Mouse (Mus musculus): ENCODE measurements around the gene Nexn.

- TF ChIP-seq HCFC1 (IDR thresholded peaks at IDR 0.05; ENCODE audit: borderline replicate concordance, insufficient read depth, low read length): no peak
- TF ChIP-seq ZNF384 (IDR thresholded peaks at IDR 0.05; ENCODE audit: low read depth, low read length): no peak
Measured at GRCm38 (mm10) chr3:152282126-152282525, 16.0 kb upstream of the Nexn start.

All from ES-E14 (cell line).